Mouse (Mus musculus) ZHBTc4 (cell line): ENCODE measurements around the gene Mpv17.

Source experiments
- DNase-seq: peaks from one replicate; pipeline ENCODE4 v3.0.0-alpha.2; 2011; ENCODE audit warnings: low read depth, low spot score

The Mpv17 gene

DNA sequence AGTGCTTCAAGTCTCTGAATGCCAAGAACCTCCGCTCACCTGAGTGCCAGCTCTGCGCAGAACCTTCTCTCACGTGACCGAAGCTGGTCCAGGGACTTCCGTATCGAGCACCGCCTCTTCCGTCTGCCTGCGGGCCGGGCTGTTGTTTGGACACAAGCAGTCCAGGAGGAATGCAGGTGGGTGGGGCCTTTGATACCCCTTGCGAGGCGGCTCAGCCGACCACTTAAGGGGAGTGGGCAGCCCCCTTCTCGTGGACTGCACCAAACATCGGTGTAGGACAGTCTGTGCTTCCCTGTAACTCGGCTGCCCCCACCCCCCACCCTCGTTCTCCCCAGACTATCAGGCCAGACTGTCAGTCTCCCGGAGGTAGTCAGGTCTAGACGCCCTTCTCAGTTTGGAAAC lies at the start of gene Mpv17:
Mpv17 (minus strand) TSS at position 100 of the 402 bp plus-strand sequence.
- DNase-seq: peak; percentile 94

DNA sequence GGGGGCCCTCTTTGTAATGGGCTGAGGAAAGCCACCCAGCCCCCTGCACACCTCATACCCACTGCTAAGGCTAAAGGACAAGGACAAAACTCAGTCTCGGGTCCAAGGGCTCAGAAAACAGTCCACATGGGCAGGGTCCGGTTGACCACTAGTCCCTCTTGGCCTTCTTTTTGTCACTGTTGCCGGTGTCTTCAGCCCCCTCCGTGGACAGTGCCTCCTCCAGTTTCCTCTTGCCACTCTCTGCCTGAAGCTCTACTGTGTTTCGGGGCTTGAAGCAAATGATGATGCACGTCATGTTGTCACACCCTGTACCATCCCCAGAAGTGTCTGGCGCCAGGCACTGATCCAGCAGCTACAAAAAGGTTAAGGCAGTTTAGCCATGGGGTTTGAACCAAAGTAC lies 48.9 kb upstream of the Mpv17 start:
- no peak for DNase-seq

DNA sequence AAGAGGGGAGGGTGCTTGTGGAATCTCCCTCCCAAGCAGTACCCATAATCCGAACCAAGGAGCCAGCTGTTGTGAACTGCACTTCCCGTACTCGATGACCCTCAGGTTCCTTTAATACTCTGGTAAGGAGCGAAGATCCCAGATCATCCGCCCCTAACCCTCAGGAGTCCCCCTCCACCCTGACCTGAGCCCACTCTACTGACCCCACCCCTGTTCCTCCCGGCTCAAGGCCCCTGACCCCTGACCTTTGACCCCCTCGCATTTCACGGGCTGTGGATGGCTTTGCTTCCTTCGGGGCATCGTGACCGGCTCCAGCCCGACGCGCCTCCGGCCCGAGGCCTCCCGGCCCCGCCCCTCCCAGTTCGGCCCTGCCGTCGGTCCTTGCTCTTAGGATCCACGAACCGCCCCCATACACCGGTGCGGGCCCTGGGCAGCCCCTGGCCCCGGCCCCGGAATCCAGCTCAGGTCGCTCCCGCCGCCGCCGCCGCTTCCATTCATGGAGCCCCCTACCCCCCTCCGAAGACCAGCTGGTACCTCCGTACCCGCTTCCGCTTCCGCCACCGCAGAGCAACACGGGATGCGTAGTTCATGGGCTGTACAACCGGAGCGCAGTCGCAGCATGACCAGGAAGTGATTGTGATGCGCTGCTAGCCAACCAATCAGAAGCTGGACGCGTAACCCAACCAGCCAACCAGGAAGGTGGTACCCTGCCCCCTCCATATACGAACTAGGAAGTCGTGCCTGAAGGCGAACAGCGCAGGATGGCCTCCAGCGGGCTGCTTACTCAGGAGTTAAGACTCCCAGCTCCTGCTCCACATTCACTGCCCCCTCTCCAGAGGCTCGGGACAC lies 47.9 kb upstream of the Mpv17 start, which contains the start of gene Zfp513:
Zfp513 (minus strand) TSS at position 562 of the 849 bp plus-strand sequence.
- peak; percentile 99 for DNase-seq

DNA sequence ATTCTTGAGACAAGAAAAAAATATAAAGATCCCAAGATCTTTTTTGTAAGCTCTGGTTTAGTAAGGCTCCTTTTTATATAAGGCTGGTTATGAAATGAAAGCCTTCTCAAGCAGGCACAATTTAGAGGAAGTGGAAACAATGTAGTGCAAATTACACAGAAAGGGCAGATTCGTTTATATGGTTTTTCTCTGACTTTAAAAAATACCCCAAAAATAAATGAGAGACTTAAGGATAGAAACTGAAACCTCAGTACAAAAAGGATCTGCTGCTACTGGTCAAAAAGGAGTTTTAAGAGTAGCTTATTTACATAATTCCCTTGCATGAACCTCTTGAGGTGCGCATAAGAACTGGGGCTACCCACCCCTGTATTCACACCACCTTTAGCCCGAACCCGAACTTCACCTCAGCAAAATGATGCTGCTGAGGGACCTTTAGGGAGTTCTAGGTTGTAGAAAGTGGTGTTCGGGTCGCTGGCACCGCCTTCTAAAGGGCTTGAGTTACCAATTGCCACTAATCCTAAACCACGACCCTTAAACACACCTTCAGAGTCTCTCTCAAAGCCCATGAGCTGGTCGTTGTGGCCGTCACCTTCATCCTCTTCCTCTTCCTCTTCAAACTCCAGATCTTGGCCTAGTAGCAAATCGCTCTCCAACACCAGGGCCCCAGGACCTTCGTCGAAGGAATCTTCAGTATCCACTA lies 47.1 kb upstream of the Mpv17 start:
- no peak for DNase-seq

DNA sequence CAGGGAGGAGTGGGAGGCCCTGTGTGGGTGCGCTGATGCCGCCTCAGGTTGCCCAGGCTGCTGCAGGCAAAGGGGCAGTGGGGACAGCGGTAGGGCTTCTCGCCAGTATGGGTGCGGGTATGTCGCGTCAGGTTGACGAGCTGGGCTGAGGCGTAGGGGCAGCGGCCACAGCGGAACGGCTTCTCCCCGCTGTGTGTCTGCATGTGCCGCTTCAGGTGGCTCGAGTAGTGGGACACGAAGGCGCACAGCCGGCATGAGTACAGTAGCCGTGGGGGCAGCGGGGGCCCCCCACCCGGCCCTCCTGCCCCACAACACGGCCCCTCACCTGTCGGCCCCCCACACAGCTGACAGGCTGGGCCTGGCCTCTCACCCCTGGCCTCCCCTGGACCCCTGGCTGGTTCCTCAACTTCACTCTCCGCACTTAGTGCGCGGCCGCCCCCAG lies 46.3 kb upstream of the Mpv17 start:
- peak; percentile 17 for DNase-seq

DNA sequence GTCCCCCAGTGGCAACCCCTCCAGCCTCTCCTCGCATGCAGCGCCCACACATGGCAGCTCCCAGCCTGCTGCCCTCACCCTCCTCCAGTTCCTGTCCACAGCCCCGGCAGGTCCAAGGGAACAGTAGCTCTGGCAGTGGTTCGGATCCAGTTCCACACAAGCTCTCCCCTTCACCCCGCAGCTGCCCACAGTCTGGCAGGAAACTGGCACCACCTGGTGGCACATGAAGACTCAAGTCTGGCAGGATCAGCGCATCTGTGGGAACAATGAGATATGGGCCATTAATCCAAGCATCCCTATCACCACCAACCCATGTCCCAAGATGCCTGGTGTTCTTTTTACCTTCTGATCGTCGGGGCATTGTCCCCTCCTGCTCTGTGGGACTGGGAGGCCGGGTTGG lies 45.8 kb upstream of the Mpv17 start:
- DNase-seq: peak; percentile 18

DNA sequence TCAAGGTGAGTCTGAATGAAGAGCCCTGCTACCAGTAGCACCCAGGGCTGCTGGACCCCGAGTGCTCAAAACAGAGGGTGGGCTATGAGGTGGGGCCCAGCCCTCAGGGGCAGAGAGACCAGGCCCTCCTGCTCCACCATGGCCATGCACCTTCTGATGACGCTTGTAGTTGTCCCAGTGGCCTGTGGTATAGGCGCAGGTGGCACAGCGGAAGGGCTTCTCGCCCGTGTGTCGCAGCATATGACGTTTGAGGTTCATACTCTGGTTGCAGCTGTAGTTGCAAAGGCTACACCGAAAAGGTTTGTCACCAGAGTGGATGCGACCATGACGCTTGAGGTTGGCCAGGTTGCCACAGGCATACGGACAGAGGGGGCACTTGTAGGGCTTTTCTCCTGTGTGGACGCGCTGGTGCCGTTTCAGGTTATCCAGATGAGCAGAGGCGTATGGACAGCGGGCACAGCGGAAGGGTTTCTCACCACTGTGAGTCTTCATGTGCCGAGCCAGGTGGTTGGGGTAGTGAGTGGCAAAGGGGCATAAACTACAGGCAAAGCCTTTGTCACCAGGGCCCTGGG lies 45.4 kb upstream of the Mpv17 start:
- DNase-seq: peak; percentile 9

DNA sequence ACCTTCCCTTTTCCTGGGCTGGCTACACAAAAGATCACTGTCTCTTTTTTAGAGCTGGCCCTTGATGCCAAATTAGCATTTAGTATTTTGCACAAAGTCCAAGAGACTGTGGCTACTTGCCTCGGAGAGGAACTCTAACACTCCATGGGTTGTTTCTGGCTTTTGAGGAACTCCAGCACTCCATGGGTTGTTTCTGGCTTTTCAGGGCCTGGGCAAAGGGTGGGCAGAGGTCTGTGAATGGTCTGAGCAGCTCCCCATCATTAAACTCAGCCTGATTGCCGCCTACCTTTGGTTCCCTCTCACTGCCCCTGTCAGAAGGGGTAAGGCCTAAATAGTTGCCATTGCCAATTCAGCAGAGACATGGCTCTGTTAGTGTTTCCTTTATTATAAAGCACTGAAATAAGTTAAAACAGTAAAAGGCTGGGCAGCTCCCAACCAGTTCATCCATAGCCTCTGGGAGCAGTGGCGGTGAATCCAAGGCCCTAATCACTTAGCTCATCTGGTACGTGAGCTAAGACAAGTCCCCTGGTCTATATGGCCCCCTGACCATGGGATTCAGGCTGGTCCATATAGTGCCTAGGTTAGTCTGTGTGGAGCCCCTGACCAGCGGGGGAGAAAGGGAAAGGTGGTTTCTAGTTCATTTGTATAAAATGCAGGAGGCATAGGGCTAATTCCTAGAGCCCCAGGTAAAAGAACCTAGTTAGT lies 44.7 kb upstream of the Mpv17 start:
- no peak for DNase-seq

DNA sequence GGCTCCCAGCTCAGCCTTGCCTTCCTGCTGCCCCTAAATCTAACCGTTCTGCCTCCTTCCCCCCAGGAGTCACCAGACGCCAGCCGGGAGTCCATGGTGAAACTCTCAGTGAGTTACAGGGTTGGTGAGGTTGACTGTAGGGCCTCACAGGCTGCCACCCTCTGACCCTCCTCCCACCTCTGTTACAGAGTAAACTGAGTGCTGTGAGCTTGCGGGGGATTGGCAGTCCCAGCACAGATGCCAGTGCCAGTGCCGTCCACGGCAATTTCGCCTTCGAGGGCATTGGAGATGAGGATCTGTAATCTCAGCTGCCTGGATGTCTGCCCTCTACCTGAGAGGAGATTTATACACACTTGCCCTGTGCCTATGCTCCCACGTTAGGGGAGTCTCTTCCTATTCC lies 44.1 kb upstream of the Mpv17 start:
- no peak for DNase-seq

DNA sequence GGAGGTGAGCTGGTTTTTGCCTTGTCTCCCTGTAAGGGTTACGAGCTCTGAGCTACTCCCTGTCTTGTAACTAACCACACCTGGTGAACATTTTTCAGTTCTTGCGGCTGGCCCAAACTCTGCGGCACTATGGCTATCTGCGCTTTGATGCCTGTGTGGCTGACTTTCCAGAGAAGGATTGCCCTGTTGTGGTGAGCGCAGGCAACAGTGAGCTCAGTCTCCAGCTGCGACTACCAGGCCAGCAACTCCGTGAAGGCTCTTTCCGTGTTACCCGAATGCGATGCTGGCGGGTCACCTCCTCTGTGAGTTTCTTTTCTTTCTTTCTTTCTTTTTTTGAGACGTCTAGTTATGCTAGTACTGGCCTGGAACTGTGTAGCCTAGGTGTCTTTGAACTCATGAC lies 43.0 kb upstream of the Mpv17 start:
- DNase-seq: no peak

DNA sequence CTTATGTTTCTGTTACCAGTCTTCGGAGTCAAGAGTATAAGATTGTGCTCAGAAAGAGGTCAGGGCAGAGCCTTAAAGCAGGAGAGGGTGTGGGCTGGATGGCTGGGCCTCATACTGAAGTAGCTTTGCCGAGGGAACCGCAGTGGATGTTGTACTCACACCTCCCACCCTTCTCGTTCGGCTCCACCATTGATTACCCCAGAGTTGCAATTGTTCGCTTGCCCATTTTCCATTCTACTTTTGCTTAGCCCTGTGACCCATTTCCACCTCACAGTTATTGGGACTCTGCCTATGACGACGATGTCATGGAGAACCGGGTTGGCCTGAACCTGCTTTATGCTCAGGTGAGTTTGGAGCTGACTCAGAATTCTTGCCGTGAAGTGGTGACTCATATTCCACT lies 42.2 kb upstream of the Mpv17 start:
- DNase-seq: no peak

DNA sequence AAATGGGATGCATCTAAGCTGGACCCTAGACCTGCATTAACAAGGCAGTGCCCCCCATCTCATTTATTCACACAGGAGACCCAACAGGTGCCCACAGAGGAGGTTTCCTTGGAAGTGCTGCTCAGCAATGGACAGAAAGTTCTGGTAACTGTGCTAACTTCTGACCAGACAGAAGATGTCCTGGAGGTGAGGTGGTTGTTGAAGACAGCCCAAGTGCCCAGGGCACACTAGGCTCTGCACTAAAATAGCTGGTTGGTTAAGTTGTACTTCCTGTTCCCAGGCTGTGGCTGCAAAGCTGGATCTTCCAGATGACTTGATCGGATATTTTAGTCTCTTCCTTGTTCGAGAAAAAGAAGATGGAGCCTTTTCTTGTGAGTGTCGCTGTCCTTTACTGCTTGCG lies 41.6 kb upstream of the Mpv17 start:
- no peak for DNase-seq

DNA sequence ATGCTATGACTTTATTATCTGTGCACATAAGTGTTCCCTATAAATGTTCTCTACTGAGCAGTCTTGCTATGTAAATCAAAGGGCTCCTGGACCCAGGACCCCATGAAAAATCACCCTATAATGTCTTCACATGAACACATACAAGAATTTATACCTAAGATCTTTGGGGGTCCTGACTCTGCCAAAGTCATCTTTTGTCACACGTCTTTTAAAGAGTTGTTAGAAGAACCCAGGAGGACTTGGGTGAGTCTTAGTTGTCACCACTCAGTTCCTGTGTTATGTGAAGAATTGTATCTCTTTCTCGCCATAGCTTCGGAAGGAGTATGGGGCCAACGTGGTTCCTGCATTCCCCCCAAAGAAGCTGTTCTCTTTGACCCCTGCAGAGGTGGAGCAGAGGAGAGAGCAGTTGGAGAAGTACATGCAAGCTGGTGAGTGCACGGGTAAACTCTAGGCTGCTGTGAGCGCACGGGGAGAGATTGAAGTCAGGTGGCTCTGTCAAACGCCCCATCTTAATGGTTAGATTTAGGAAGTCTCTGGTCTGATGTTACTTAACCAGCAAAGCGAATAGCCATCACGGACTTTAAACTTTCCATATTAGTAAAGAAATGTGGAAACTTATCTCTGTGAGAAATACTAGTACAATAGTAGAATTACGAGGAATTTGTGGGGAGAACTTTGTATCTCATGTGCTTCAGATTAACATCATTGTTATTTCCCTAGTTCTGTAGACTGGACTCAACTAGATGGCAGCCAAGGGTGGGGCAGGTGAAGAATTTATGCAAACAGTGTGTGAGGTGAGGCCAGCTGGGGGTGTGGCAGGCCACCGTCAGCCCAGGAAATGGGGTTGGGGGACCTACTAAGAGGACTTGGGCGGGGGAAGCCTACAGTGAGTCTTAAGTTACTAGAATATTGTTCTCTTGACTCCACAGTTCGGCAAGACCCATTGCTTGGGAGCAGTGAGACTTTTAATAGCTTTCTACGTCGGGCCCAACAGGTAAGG lies 40.7 kb upstream of the Mpv17 start:
- peak; percentile 79 for DNase-seq

DNA sequence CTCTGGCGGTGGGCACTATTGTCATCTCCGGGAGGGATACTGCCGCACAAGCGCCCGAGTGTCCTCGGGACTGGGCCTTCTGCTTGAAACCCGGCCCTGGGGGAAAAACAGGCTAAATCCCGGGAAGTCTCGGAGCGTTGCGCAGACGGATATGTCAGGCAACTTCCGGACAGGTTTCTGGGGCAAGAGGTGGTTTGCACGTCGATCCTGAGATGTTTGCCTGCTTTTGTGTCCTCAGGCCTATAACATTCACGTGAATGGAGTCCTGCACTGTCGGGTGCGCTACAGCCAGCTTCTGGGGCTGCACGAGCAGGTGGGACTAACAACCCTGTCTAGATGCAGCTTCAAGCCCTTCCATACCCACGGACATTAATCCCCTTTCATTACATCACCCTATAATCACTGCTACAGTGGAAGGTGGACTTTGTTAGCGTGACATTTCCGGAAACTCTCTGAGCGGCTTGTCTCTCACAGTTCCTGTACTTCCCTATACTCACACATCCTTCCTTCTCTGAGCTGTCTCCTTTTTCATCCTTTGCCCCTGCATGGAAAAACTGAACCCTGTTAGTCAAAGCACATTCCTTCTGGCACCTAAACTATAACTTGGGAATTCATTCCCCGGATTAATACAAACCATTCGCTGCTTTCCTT lies 39.7 kb upstream of the Mpv17 start:
- peak; percentile 38 for DNase-seq

DNA sequence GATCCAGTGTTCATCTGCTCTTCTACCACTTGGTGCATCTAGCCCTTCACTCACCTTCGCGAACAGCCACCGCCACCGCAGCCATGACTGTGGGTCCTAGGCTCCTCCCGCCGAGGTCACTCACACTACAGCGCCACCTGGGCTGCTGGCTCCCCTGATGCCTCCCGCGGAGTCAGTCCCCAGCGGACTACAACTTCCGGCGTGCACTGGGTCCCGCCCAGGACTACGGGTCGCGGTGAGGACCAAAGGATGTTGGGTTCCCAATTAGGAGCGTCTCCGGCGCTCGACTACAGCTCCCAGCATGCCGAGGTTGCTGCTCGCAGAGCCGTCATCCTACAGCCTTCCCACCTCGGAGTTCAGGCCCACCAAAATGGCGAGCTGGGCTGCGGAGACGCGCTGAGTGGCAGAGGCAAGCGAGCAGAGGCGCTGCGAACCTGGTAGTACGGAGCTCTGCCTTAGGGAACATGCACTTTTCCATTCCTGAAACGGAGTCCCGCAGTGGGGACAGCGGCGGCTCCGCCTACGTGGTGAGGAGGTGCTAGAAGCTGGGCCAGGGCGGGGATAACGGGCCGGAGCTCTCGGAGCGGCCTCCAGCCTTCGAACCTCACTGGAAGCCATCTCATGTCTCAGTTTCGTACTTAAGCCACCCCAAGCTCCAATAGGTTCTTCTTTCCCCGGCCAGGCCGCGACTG lies 39.0 kb upstream of the Mpv17 start, which contains the start of the genes Snx17 and Eif2b4:
Snx17 (plus strand) TSS at position 289 of the 692 bp plus-strand sequence.
Eif2b4 (minus strand) TSS at position 492 of the 692 bp plus-strand sequence.
- peak; percentile 99 for DNase-seq

DNA sequence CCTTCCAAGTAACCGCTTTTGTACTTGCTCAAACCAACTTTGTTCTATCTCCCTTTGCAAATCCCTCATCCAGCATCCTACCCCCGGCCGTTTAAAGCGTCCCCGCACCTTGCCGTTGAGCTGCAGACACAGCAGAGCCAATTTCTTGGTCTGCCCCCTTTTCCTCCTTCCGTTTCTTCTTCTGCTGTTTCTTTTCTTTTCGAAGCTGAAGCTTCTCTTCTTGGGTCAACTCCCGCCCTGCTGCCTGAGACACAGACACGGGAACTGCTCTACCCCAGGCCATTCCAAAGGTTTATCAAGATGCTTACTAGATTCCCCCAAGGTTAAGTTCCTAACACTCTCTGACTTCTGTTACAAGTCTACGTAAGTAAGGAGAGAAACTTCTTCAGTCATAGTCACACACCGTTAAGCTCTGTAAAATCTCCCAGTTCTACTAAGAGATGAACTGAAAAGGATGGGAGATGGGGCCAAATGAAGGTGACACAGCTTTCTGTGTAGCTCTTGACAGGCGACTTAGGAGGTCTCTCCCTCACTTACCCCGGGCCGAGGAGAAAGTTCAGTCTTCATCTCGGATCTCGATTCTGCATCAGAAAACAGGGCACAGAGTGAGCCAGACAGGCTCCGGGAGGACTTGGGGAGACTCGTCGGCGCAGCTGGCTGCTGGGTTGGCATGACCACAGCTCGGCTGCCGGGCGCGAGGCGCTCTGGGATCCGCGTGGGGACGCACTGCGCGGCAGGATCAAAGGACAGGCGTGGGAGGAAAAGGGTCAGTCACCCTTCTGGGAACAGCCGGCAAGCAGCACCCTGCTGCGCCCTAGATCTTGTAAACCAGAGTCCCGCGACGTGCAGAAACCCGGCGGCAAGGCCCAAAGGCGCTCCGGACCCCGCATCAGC lies 38.2 kb upstream of the Mpv17 start:
- no peak for DNase-seq

DNA sequence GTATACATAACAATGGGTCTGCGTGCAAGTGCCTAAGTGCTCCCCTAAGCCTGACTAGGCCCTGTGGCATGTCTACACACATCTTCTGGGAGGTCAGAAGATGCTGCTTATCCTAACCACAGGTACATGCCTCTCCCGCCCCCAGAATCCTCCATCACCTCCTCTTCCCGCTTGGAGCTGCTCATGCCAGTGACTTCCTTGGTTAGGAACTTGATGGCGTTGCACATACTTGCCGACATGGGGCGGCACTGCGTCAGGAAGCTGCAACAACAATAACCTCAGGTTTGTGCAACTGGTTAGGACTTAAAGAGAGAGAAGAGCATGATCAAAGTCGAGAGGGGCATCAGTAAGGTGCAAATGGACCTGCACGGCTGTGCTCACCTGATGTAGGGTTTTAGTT lies 36.1 kb upstream of the Mpv17 start:
- peak; percentile 59 for DNase-seq

DNA sequence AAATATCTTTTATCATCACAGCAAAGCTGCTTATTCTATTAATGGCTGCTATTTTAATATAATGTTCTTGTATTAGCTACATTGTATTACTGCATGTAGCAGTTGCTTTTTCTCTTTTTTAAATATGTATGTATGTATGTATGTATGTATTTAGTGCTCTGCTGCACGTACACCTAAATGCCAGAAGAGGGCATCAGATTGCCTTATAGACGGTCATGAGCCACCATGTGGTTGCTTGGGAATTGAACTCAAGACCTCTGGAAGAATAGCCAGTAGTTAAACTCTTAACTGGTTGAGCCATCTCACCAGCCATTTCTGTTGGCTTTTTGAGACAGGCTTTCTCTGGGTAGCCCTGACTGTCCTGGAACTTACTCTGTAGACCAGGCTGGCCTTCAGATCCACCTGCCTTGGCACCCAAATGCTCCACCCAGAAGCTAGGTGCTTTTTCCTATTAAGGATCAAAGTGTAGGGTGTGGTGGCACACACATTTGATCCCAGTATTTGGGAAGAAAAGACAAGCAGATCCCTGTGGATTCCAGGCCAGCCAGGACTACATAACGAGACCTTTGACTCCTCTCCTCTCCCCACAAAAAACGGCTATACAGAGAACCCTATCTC lies 34.3 kb upstream of the Mpv17 start:
- DNase-seq: peak; percentile 74
